Mouse (Mus musculus) cerebellum, adult 2 months (tissue): ENCODE measurements around the gene Sh3tc1. TPM values are rescaled to one million over a fixed set of nuclear protein-coding genes. Genes with fewer than 3 reads are reported as not detected.

Source experiments
- DNase-seq, 2 experiments: peaks; one replicate each; pipeline ENCODE4 v3.0.0; 2021
- H3K27ac ChIP-seq: fragments of 200-500 bp; 2 replicates; pipeline ENCODE4 v1.5.1; 2012; ENCODE audit warnings: low read length, control low read depth, inconsistent platforms; ENCODE audit not compliant: insufficient read depth
- H3K27me3 ChIP-seq: fragments of 200-500 bp; 2 replicates; pipeline ENCODE4 v1.6.1; 2012; ENCODE audit warnings: inconsistent platforms, mild to moderate bottlenecking, low read length, moderate library complexity; ENCODE audit not compliant: control insufficient read depth, insufficient read depth
- H3K4me1 ChIP-seq: fragments of 200-500 bp; 2 replicates; pipeline ENCODE4 v1.6.1; 2011; ENCODE audit warnings: low read length; ENCODE audit not compliant: control insufficient read depth, insufficient read depth
- H3K4me3 ChIP-seq: fragments of 200-500 bp; replicated peaks from 2 replicates; pipeline ENCODE3; 2011; ENCODE audit warnings: mild to moderate bottlenecking, low read depth, low read length, control low read depth; ENCODE audit not compliant: insufficient read depth
- CTCF ChIP-seq: fragments of 200-500 bp; IDR thresholded peaks from 2 replicates; pipeline ENCODE4 v1.5.1; 2011; ENCODE audit warnings: low read depth, mild to moderate bottlenecking, control low read depth, low read length, moderate library complexity, borderline replicate concordance; ENCODE audit not compliant: insufficient read depth
- POLR2A ChIP-seq: fragments of 200-500 bp; IDR thresholded peaks from 2 replicates; pipeline ENCODE4 v1.6.1; 2011; ENCODE audit warnings: low read length, control low read depth, borderline replicate concordance; ENCODE audit not compliant: insufficient read depth
- WGBS: fragments of 180-500 bp; shearing (Covaris S2); methylation state at CpG from one replicate; pipeline ENCODE4 v1.1.7; 2018; 5-methylcytosine and 5-hydroxymethylcytosine counted together
- polyA plus RNA-seq: library from polyadenylated mRNA; depleted of rRNA; stranded (reverse); fragments of >200 nt; gene quantifications from 2 replicates; pipeline ENCODE4 v1.2.3, GENCODE M21; 2012

The Sh3tc1 gene
- polyA plus RNA-seq, 1 experiment, result 1.7 TPM

GRCm38 (mm10) chr5:35746910-35747309 lies 7.1 kb upstream of the Sh3tc1 start:
- Histone ChIP-seq H3K27me3 (no peaks in the 10 kb centered on the region), H3K4me3 (no peak overlapping the region), H3K27ac (no peak overlapping the region), H3K4me1 (no peaks in the 10 kb centered on the region)
- 27% methylated on average over 4 of the region's 4 CpGs for WGBS
- DNase-seq, result peak; percentile 55 to 73
- TF ChIP-seq POLR2A, result no peak
- TF ChIP-seq CTCF, result peak; percentile 92

- no peak overlapping the region for H3K4me3 ChIP-seq
- no peak for DNase-seq
- H3K4me1 ChIP-seq, result no peaks in the 10 kb centered on the region
- H3K27ac ChIP-seq, result no peak overlapping the region
- 90% methylated on average over 5 of the region's 5 CpGs for WGBS
- TF ChIP-seq POLR2A (no peak), CTCF (no peak)
- H3K27me3 ChIP-seq, result no peaks in the 10 kb centered on the region
Observed at GRCm38 (mm10) chr5:35745406-35745805, 5.6 kb upstream of the Sh3tc1 start.

GRCm38 (mm10) chr5:35743990-35744722 lies 4.4 kb upstream of the Sh3tc1 start:
- TF ChIP-seq CTCF, result no peak
- TF ChIP-seq POLR2A, result no peak
- Histone ChIP-seq H3K4me3 (no peak overlapping the region), H3K27ac (no peak overlapping the region), H3K4me1 (no peaks in the 10 kb centered on the region), H3K27me3 (no peaks in the 10 kb centered on the region)
- WGBS, result 82% methylated on average over 7 of the region's 7 CpGs
- DNase-seq, result no peak

- Histone ChIP-seq H3K4me1 (no peaks in the 10 kb centered on the region), H3K27ac (no peak overlapping the region), H3K27me3 (no peaks in the 10 kb centered on the region), H3K4me3 (no peak overlapping the region)
- DNase-seq, result no peak
- no peak for TF ChIP-seq POLR2A
- TF ChIP-seq CTCF, result no peak
- WGBS, result 66% methylated on average over 8 of the region's 8 CpGs
Observed at GRCm38 (mm10) chr5:35743238-35743951, 3.6 kb upstream of the Sh3tc1 start.

GRCm38 (mm10) chr5:35741225-35741820 lies 1.5 kb upstream of the Sh3tc1 start:
- no peak overlapping the region for H3K27ac ChIP-seq
- H3K27me3 ChIP-seq, result no peaks in the 10 kb centered on the region
- no peak for DNase-seq
- 61% methylated on average over 13 of the region's 13 CpGs for WGBS
- H3K4me1 ChIP-seq, result peaks cover 5% of the 10 kb centered on the region
- no peak overlapping the region for H3K4me3 ChIP-seq
- TF ChIP-seq CTCF (no peak), POLR2A (no peak)

DNA sequence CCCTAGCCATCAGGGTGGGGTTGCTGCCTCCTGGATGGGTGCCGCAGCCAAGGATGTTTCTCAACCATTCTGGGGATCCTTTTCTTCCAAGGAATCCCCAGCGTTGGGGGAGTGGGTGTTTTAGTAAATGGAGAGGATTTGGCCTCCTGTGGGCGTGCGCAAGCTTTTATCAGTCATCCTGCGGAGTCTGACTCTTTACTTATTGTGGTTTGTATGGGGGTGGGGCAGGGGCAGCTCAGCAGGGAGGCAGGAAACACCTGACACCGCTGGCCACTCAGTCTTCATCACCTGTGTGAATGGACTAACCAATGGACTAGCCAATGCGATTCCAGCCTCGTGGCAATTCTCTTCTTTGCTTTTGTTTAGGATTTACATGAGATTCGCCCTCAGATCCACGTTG lies 929 bp upstream of the Sh3tc1 start:
- 25% methylated on average over 10 of the region's 10 CpGs for WGBS
- H3K4me3 ChIP-seq, result no peak overlapping the region
- H3K27me3 ChIP-seq, result no peaks in the 10 kb centered on the region
- no peak overlapping the region for H3K27ac ChIP-seq
- peaks cover 5% of the 10 kb centered on the region for H3K4me1 ChIP-seq
- TF ChIP-seq CTCF (no peak), POLR2A (no peak)
- DNase-seq, result no peak

DNA sequence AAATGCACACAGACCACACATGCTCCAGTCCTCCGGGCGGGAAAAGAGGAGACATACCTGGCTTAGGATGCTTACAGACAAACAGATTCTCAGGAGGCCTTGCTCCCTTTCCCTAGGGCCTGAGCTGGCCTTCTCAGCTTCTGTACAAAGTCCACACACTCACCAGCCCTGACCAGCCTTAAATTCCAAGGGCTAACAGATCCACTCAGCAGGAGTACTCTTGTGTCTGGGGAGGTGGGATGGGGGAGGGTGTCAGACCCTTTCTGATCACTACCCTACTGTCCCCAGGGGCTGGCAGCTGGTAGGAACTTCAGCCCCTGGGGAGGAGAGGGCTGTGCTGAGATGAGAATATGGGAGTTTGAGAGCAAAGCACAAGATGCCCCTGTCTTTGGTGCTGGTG lies 782 bp downstream of the Sh3tc1 start:
- no peak for DNase-seq
- no peaks in the 10 kb centered on the region for H3K27me3 ChIP-seq
- WGBS, result 82% methylated on average over 2 of the region's 2 CpGs
- no peak overlapping the region for H3K4me3 ChIP-seq
- H3K27ac ChIP-seq, result no peak overlapping the region
- H3K4me1 ChIP-seq, result peaks cover 5% of the 10 kb centered on the region
- TF ChIP-seq POLR2A, result no peak
- no peak for TF ChIP-seq CTCF
